Mouse (Mus musculus) Patski (cell line): Measurements from ENCODE around the gene Pspn. TPM values are rescaled to one million over a fixed set of nuclear protein-coding genes. Genes with fewer than 3 reads are reported as not detected.

Source experiments
- ATAC-seq: fragments of 100-300 bp; one replicate; pipeline ENCODE4 v1.8.0; 2021
- CTCF ChIA-PET: fragments of 350-600 bp; sonication (Branson Sonifier 250); formaldehyde crosslinking; loops from one replicate; lab custom pipeline; 2022; ENCODE audit warnings: inconsistent platforms; lab: Charles Lee
- POLR2A ChIA-PET: fragments of 350-600 bp; sonication (Branson Sonifier 250); formaldehyde crosslinking; loops from one replicate; lab custom pipeline; 2022; ENCODE audit warnings: antibody characterized with exemption, inconsistent platforms; lab: Charles Lee
- DNase-seq: peaks from one replicate; pipeline ENCODE4 v3.0.0-alpha.2; 2011; ENCODE audit warnings: low read depth, low spot score
- H3K27me3 ChIP-seq: fragments of 371-371 bp; one replicate; pipeline ENCODE4 v1.5.1; 2021
- CTCF ChIP-seq: fragments of 100-300 bp; IDR thresholded peaks from one replicate; pipeline ENCODE4 v1.5.1; 2021
- in situ Hi-C: fragments of 300-500 bp; cut with MboI; formaldehyde crosslinking; loops from 3 replicates; pipeline ENCODE4 v1.11.1; 2018; ENCODE audit warnings: low pct_unique_long_range_greater_than_20kb, mixed read lengths
- polyA plus RNA-seq: library from polyadenylated mRNA; unstranded; gene quantifications from one replicate; pipeline ENCODE4 v1.2.3, GENCODE M21; 2021

Gene Pspn
- polyA plus RNA-seq, 1 experiment from 2014 or later, result 1.7 TPM

DNA sequence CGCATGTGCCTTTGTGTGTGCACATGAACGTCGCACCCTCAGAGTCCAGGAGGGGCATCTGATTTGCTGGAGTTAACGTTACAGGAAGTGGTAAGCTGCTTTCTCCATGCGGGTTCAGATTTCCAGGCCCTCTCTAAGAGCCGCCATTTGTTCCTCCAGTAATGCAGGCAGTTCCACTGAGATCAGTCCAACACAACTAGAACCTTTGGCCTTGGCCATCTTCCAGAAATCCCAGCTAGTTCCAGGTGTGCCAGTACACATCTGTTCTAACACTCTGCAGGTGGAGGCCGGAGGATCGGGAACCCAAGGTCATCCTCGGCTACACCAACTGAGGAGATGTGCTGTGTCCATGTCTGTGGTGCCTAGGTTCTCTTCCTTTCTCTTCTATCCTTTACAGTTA lies 14.9 kb downstream of the Pspn start:
- TF ChIP-seq CTCF, result no peak
- DNase-seq (no peak), ATAC-seq (no peak)
- ChIA-PET CTCF (no interaction called here), POLR2A (no interaction called here)
- no peaks in the 10 kb centered on the region for H3K27me3 ChIP-seq
- in situ Hi-C loops, result no loop called here

DNA sequence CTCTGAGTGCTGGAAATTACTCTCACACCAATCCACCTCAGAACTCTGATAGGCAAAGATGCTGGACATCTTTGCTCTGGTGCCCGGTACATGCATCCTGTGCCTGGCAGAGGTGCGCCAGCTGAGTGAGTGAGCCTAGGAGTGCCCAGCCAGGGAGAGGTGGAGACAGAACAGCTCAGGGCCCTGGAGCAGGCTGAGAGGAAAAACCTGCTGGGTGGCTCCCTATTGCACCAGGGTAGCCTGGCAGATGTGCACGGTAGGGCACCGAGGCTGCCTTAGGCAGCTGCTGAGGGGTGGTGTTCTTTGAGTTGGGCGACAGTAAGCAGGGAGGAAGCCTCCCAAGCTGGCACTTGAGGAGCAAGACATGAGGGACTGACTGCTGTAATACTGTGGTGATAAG lies 17.8 kb downstream of the Pspn start, which contains the start of gene Acer1:
Gene Acer1 (minus strand): TSS at position 114 of the 400 bp plus-strand sequence.
- CTCF ChIA-PET, result no interaction called here
- no peaks in the 10 kb centered on the region for H3K27me3 ChIP-seq
- DNase-seq, result no peak
- POLR2A ChIA-PET, result no interaction called here
- in situ Hi-C loops, result no loop called here
- no peak for ATAC-seq
- no peak for TF ChIP-seq CTCF

DNA sequence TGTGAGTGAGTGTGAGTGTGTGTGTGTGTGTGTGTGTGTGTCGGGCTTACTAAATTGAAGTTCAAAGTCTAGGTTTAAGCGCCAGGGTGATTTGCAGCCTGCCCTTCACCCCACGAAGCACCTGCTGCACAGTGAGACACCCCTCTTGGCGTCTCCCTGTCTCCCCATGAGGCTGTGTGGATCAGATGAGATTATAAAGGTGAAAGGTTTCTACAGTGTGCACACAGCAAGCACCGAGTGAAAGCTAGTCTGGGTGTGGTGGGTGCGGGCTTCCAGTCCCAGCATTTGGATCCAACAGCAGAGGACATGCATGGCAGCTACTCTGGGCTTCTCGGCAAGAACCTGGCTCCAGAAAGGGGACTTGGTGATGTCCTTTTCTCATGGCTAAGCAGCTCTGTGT lies 18.8 kb downstream of the Pspn start:
- no peaks in the 10 kb centered on the region for H3K27me3 ChIP-seq
- in situ Hi-C loops, result no loop called here
- no peak for TF ChIP-seq CTCF
- CTCF ChIA-PET, result no interaction called here
- POLR2A ChIA-PET, result no interaction called here
- ATAC-seq, result no peak
- DNase-seq, result no peak

DNA sequence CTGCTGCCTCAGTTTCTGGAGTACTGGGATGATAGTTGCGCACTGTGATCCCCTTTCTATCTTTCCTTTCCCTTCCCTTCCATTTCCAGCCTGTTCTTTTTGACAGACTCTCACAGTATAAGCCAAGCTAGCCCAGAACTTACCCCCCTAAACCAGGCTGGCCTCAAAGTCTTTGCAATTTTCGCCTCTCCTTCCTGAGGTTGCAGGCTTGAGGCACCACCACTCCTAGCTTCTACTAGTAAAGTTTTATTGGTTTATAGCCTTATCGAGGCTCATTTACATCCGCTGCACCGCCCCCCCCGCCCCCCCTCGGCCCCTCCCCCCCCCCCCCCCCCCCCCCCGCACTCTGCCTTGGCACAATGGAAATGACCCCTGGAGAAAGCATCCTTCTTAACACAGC lies 20.3 kb downstream of the Pspn start:
- DNase-seq (no peak), ATAC-seq (no peak)
- in situ Hi-C loops, result no loop called here
- CTCF ChIA-PET, result no interaction called here
- POLR2A ChIA-PET, result interaction anchor here (0.9 kb wide), 1 partner anchor 11 kb away, joined by 3 read pairs; the partner anchor contains the start of gene Clpp
- TF ChIP-seq CTCF, result no peak
- no peaks in the 10 kb centered on the region for H3K27me3 ChIP-seq

DNA sequence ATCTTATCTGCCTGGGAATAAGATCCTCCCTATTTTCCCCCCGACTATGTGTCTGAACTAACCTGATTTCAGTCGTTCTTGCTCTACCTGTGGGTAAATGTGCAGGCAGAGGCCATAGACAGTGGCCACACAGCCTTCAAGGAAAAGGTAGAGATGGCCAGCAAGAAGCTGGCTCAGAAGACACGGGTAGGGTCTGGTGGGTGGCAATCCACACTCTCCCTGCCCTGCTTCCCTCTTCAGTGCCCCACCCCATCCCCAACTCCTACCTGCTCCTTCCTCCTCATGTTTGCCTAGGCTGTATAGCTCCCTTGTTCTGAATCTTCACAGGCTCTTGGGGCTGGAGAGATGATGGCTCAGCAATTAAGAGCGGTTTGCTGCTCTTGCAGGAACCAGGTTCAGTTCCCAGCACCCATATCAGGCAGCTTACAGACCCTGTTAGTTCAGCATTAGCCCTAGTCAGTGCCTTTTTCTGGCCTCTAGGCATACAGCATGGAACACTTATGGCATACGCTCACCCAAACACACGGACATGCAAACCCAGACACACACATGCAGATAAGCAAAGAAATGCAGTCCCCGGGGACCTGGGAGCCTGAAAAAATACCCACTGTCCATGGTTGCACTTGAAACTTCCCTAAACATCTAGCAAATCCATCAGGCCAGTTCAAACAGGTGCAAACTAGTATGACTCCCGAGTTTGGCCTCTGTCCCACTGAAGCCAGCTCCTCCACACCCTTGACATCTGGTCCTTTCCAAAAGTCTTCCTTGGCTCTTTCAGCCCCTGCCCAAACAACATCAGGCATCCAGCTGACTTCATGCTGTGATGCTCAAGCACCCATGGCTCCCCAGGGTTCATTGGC lies 23.1 kb downstream of the Pspn start:
- ChIA-PET POLR2A (no interaction called here), CTCF (no interaction called here)
- DNase-seq, result no peak
- no peak for TF ChIP-seq CTCF
- peaks cover 2% of the 10 kb centered on the region for H3K27me3 ChIP-seq
- in situ Hi-C loops, result no loop called here
- ATAC-seq, result no peak

DNA sequence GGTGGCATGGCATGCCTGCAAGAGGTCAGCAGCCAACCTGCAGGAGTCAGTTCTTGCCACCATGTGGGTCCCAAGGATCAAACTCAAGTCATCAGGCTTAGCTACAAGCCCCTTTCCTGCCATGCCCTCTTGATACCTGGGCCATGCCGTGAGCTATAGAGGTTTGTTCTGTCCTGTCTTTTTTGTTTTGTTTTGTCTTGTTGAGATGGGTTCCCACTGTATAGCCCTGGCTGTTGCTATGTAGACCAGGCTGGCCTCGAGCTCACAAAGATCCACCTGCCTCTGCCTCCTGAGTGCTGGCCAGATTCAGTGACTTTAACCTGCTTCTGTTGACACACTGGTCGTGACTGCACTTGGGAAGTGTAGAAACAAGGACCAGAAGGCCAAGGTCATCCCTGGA lies 24.4 kb downstream of the Pspn start:
- CTCF ChIA-PET, result interaction anchor here (1.0 to 1.1 kb wide), 2 partner anchors 12 to 14 kb away, joined by 3 read pairs; no protein-coding TSS in a partner anchor
- no peak for ATAC-seq

DNA sequence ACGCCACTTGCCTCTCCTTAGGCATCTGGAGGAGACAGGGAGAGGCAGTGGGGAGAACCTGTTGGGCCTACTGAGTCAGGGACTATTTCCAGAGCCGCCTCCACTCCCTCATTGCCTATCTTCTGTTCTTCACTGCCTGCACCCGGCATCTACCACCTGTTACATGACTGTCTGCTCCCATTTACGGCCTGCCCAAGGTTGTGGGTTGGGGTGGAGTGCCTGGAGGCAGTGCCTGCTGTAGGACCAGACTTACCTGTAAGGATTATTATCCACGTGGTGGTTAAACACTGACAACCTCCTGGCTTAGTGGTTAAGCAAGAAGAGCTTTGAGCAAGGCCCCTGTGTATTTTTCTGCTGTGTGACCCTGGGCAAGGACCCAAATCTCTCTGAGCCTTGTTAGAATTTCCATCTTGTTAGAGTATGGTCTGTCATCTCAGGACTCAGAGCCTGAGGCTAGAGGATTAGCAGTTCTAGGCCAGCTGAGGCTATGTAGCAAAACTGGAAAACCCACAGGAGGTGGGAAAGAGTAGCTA lies 25.0 kb downstream of the Pspn start:
- in situ Hi-C loops, result no loop called here
- DNase-seq, result no peak
- no peak for TF ChIP-seq CTCF
- peaks cover 18% of the 10 kb centered on the region for H3K27me3 ChIP-seq
- ATAC-seq, result no peak
- POLR2A ChIA-PET, result no interaction called here
- CTCF ChIA-PET, result interaction anchor here (1.0 to 1.1 kb wide), 2 partner anchors 12 to 15 kb away, joined by 3 read pairs; no protein-coding TSS in a partner anchor

More for the DNA sequence above, 24.4 kb downstream of the Pspn start:
- no peak for DNase-seq
- in situ Hi-C loops, result no loop called here
- peaks cover 12% of the 10 kb centered on the region for H3K27me3 ChIP-seq
- POLR2A ChIA-PET, result no interaction called here
- no peak for TF ChIP-seq CTCF

DNA sequence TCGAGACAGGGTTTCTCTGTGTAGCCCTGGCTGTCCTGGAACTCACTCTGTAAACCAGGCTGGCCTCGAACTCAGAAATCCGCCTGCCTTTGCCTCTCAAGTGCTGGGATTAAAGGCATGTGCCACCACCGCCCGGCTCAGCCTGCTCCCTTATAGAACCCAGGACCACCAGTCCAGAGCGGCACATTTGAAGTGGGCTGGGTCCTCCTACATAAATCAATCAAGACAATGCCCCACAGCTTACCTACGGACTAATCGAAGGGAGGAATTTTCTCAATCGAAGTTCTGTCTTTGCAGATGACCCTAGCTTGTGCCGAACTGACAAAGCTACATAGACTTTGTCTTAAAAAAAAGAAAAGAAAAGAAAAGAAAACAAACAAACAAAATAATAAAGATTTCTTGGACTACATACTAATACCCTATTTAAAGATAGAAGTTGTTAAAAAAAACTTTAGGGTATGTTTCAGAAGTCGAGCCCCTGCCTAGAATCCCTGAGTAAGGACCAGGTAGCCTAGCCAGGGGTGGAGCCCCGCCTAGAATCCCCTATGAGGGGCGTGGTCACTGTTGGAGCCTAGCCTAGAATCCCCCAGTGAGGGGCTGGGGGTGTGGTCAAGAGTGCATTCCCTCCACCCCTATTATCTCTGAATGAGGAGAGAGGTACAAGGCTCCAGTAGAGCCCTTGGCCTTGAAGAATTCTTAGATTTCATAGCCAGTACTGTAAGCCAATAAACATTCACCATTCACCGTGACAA lies 25.7 kb downstream of the Pspn start:
- no peak for ATAC-seq
- CTCF ChIA-PET, result no interaction called here
- in situ Hi-C loops, result no loop called here

DNA sequence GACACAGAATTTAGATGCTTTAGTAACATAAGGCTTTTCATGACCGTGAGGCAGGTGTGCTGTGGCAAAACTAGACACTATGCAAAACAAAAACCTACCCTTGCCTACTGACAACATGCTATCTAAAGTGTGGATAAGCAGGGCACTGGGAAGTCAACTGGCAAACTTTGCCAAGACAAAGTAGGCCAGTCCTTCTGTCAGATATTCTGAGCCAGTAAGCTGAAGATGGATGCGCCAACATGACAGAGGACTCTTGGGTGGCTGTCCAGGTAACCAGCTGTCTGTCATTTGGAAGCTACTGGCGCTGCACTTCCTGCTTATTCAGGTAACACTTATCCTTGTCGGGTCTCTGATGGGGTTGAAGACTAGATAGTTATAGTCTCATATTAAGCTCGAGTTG lies 29.7 kb downstream of the Pspn start:
- no peak for DNase-seq
- in situ Hi-C loops, result no loop called here
- POLR2A ChIA-PET, result no interaction called here
- ATAC-seq, result no peak
- no peak for TF ChIP-seq CTCF
- peaks cover 52% of the 10 kb centered on the region for H3K27me3 ChIP-seq
- CTCF ChIA-PET, result no interaction called here

More for the DNA sequence above, 25.7 kb downstream of the Pspn start:
- no peak for TF ChIP-seq CTCF
- DNase-seq, result no peak
- H3K27me3 ChIP-seq, result peaks cover 24% of the 10 kb centered on the region
- POLR2A ChIA-PET, result no interaction called here

DNA sequence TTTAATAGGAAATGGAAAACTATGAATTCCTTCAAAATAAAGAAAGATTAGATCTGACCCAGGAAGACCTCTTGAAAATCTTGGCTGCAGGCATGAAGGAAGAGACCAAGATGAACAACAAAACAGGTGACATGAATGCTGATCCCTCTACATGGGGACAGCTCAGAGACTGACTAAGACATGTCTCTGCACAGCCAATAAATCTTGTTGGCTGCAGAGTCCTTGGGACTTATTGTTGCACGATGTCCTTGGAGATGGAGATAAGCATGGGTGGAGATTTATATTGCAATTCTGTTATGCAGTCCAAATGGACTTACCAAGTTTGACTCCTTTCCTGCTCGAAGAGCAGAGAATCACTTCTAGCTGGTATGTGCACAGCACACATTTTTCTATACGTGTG lies 30.5 kb downstream of the Pspn start:
- DNase-seq, result no peak
- POLR2A ChIA-PET, result no interaction called here
- H3K27me3 ChIP-seq, result peaks cover 60% of the 10 kb centered on the region
- no peak for TF ChIP-seq CTCF
- CTCF ChIA-PET, result no interaction called here
- in situ Hi-C loops, result loop anchor here (5.0 kb wide), 1 partner anchor 42 kb away; no protein-coding TSS in a partner anchor
- no peak for ATAC-seq

DNA sequence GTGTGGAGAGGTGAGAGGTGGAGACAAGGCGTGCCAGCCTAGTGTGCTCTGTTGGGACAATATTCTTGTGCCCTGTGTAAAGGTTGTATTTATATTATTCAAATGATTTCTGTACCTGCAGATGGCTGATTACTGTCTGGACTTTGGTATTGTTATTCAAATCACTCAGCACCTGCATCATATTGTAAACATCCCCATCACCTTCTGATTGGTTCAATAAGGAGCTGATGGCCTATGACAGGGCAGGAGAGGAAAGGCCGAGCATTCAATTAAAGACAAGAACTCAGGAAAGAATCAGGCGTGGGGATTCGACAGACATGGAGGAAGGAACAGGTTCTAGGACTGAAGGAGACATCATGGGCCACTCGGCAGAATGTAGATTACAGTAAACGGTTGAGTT lies 36.2 kb downstream of the Pspn start:
- TF ChIP-seq CTCF, result no peak
- in situ Hi-C loops, result no loop called here
- peaks cover 40% of the 10 kb centered on the region for H3K27me3 ChIP-seq
- DNase-seq, result no peak
- ChIA-PET CTCF (no interaction called here), POLR2A (interaction anchor here (0.6 kb wide), 1 partner anchor 378 kb away, joined by 3 read pairs; no protein-coding TSS in a partner anchor)
- no peak for ATAC-seq
